Mouse (Mus musculus) MEL (cell line): ENCODE data around the gene A030014E15Rik.

Experiments
- CTCF ChIP-seq, 3 experiments: IDR thresholded peaks in 2 of 3; conservative IDR thresholded peaks in 1 of 3; 2 replicates each; pipeline ENCODE4 v1.5.1; 2011 to 2012; ENCODE audit warnings: low read length in 3 of 3, low read depth in 2 of 3, mild to moderate bottlenecking in 2 of 3, improper control_type of control experiment in 1 of 3, inconsistent platforms in 1 of 3, mixed read lengths in 1 of 3, moderate library complexity in 1 of 3; ENCODE audit not compliant: control insufficient read depth in 1 of 3, insufficient read depth in 1 of 3, poor library complexity in 1 of 3, severe bottlenecking in 1 of 3
- E2F4 ChIP-seq: IDR thresholded peaks from 2 replicates; pipeline ENCODE4 v1.6.1; 2011; ENCODE audit warnings: low read depth, low read length, improper control_type of control experiment, borderline replicate concordance
- EP300 ChIP-seq, 2 experiments: IDR thresholded peaks; 2 replicates each; pipeline ENCODE4 v1.6.1; 2011; ENCODE audit warnings: improper control_type of control experiment in 2 of 2, low read length in 2 of 2, low read depth in 1 of 2, mild to moderate bottlenecking in 1 of 2
- GATA1 ChIP-seq: IDR thresholded peaks from 2 replicates; pipeline ENCODE4 v1.6.1; 2011; ENCODE audit warnings: low read depth, low read length, improper control_type of control experiment
- MAFK ChIP-seq: IDR thresholded peaks from 2 replicates; pipeline ENCODE4 v1.6.1; 2011; ENCODE audit warnings: low read depth, mild to moderate bottlenecking, low read length, improper control_type of control experiment, borderline replicate concordance
- MYC ChIP-seq: IDR thresholded peaks from 2 replicates; pipeline ENCODE4 v1.6.1; 2011; ENCODE audit warnings: low read depth, mild to moderate bottlenecking, low read length, improper control_type of control experiment, moderate library complexity
- NELFE ChIP-seq: IDR thresholded peaks from 2 replicates; pipeline ENCODE4 v1.6.1; 2011; ENCODE audit warnings: low read depth, low read length, improper control_type of control experiment
- POLR2A ChIP-seq, 2 experiments: IDR thresholded peaks; 2 replicates each; pipeline ENCODE4 v1.6.1; 2011 to 2012; ENCODE audit warnings: low read length in 2 of 2, mild to moderate bottlenecking in 2 of 2, control low read depth in 1 of 2, improper control_type of control experiment in 1 of 2, low read depth in 1 of 2, moderate library complexity in 1 of 2; ENCODE audit not compliant: control insufficient read depth in 1 of 2, insufficient read depth in 1 of 2, poor library complexity in 1 of 2
- TCF12 ChIP-seq: IDR thresholded peaks from 2 replicates; pipeline ENCODE4 v1.6.1; 2014; ENCODE audit warnings: low read depth, mild to moderate bottlenecking, inconsistent platforms, low read length, improper control_type of control experiment, moderate library complexity
- UBTF ChIP-seq: IDR thresholded peaks from 2 replicates; pipeline ENCODE4 v1.6.1; 2012; ENCODE audit warnings: low read depth, mild to moderate bottlenecking, inconsistent platforms, low read length, improper control_type of control experiment, moderate library complexity, borderline replicate concordance; ENCODE audit not compliant: insufficient read depth
- ZKSCAN1 ChIP-seq: IDR thresholded peaks from 2 replicates; pipeline ENCODE4 v1.6.1; 2012; ENCODE audit warnings: low read depth, mild to moderate bottlenecking, inconsistent platforms, low read length, improper control_type of control experiment, moderate library complexity

DNA sequence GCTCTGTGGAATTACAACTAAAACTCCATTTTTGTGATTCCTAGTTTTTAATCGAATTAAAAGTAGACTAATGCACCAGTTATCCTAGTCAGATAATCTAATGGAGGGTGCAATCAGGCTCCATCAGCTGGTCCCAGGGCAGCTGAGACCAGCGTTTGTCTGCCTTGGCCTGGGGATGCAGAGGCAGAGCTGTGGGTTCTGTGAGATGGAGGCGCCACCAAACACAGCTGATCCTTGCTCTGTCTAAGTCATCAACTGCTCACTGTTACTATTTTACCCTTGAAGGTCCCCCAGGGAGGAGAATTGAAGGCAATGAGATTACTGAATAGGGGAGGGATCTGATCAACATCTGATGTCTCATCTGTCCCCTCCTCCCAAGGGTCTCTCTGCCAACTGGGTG, 41.7 kb downstream of the A030014E15Rik start:
- TF ChIP-seq EP300 (IDR thresholded peaks at IDR 0.05; ENCODE audit: low read depth in 1 of 2, low read length in 2 of 2) (no peak), MAFK (no peak), E2F4 (no peak), CTCF (IDR thresholded peaks at IDR 0.05 in 2 of 3, conservative IDR thresholded peaks at IDR 0.05 in 1 of 3; ENCODE audit: control insufficient read depth in 1 of 3, insufficient read depth in 1 of 3, low read depth in 2 of 3, low read length in 3 of 3, poor library complexity in 1 of 3, severe bottlenecking in 1 of 3) (no peak), MYC (no peak), POLR2A (IDR thresholded peaks at IDR 0.05; ENCODE audit: control insufficient read depth in 1 of 2, insufficient read depth in 1 of 2, low read depth in 1 of 2, low read length in 2 of 2, poor library complexity in 1 of 2) (no peak), UBTF (no peak), TCF12 (no peak), NELFE (no peak), GATA1 (no peak), ZKSCAN1 (no peak)
